Mouse (Mus musculus) thymus, postnatal 10 days (tissue): Measurements from ENCODE around the gene Clip3.
A peak's percentile ranks its signal among the peaks of the same experiment; 100 is the strongest.

Experiments
- DNase-seq, 2 experiments: peaks; one replicate each; pipeline ENCODE4 v3.0.0; 2021; ENCODE audit warnings: low spot score in 2 of 2

Clip3 gene

GRCm38 (mm10) chr7:30326427-30326826 is 34.9 kb downstream of the Clip3 start:
- no peak for DNase-seq

GRCm38 (mm10) chr7:30327140-30327539 is 35.6 kb downstream of the Clip3 start:
- DNase-seq = no peak

GRCm38 (mm10) chr7:30328379-30328778 is 36.9 kb downstream of the Clip3 start:
- no peak for DNase-seq

- peak; percentile 73 to 85 for DNase-seq
Measured at GRCm38 (mm10) chr7:30331887-30332286, 40.4 kb downstream of the Clip3 start.

GRCm38 (mm10) chr7:30332622-30333259 is 41.2 kb downstream of the Clip3 start:
- no peak for DNase-seq

- DNase-seq = peak; percentile 30 to 32
Measured at GRCm38 (mm10) chr7:30333436-30333835, 41.9 kb downstream of the Clip3 start.

GRCm38 (mm10) chr7:30334563-30334962 is 43.0 kb downstream of the Clip3 start:
- DNase-seq = no peak

GRCm38 (mm10) chr7:30335688-30336087 is 44.2 kb downstream of the Clip3 start:
- no peak for DNase-seq

- DNase-seq = peak; percentile 35 to 73
Measured at GRCm38 (mm10) chr7:30336384-30336783, 44.9 kb downstream of the Clip3 start.

- no peak for DNase-seq
Measured at GRCm38 (mm10) chr7:30339432-30340109, 48.0 kb downstream of the Clip3 start.

- peak in 1 of 2 experiments; percentile 74 for DNase-seq
Measured at GRCm38 (mm10) chr7:30346635-30347379, 55.3 kb downstream of the Clip3 start.

GRCm38 (mm10) chr7:30347828-30348227 is 56.3 kb downstream of the Clip3 start:
- DNase-seq = peak; percentile 44 to 68

GRCm38 (mm10) chr7:30353279-30353822 is 61.8 kb downstream of the Clip3 start:
- peak in 1 of 2 experiments; percentile 65 for DNase-seq

GRCm38 (mm10) chr7:30354059-30354458 is 62.5 kb downstream of the Clip3 start:
- DNase-seq = no peak
